Mouse (Mus musculus) ovary, postnatal 14 days (tissue): ENCODE measurements around the gene Tmem159.
A peak's percentile ranks its signal among the peaks of the same experiment; 100 is the strongest.

Experiments
- DNase-seq: peaks from one replicate; pipeline ENCODE4 v3.0.0; 2022; ENCODE audit warnings: low spot score

The Tmem159 gene

GRCm38 (mm10) chr7:120102164-120102972 lies at the start of gene Tmem159:
TSS of gene Tmem159 (plus strand) at chr7:120102353.
- DNase-seq = peak; percentile 82

GRCm38 (mm10) chr7:120054016-120054415 lies 48.1 kb upstream of the Tmem159 start:
- no peak for DNase-seq

- DNase-seq = no peak
Measured at GRCm38 (mm10) chr7:120055479-120055878, 46.7 kb upstream of the Tmem159 start.

GRCm38 (mm10) chr7:120064045-120064444 lies 38.1 kb upstream of the Tmem159 start:
- DNase-seq = no peak

GRCm38 (mm10) chr7:120068114-120068513 lies 34.0 kb upstream of the Tmem159 start:
- DNase-seq = no peak

- DNase-seq = no peak
Measured at GRCm38 (mm10) chr7:120069164-120069563, 33.0 kb upstream of the Tmem159 start.

- DNase-seq = no peak
Measured at GRCm38 (mm10) chr7:120080177-120080576, 22.0 kb upstream of the Tmem159 start.

GRCm38 (mm10) chr7:120093033-120093432 lies 9.1 kb upstream of the Tmem159 start:
- DNase-seq = no peak

GRCm38 (mm10) chr7:120094216-120094615 lies 7.9 kb upstream of the Tmem159 start:
- no peak for DNase-seq

GRCm38 (mm10) chr7:120095180-120095579 lies 7.0 kb upstream of the Tmem159 start, which contains the start of gene Dnah3:
TSS of gene Dnah3 (minus strand) at chr7:120095280.
- no peak for DNase-seq

GRCm38 (mm10) chr7:120097845-120098244 lies 4.3 kb upstream of the Tmem159 start:
- DNase-seq = peak; percentile 21

- peak; percentile 65 for DNase-seq
Measured at GRCm38 (mm10) chr7:120098403-120098802, 3.8 kb upstream of the Tmem159 start.

GRCm38 (mm10) chr7:120103019-120103567 lies 940 bp downstream of the Tmem159 start:
- DNase-seq = no peak

GRCm38 (mm10) chr7:120104975-120105374 lies 2.8 kb downstream of the Tmem159 start:
- no peak for DNase-seq

- no peak for DNase-seq
Measured at GRCm38 (mm10) chr7:120106356-120106755, 4.2 kb downstream of the Tmem159 start.

GRCm38 (mm10) chr7:120109676-120110075 lies 7.5 kb downstream of the Tmem159 start:
- DNase-seq = no peak

- DNase-seq = no peak
Measured at GRCm38 (mm10) chr7:120116976-120117375, 14.8 kb downstream of the Tmem159 start.

- DNase-seq = no peak
Measured at GRCm38 (mm10) chr7:120117529-120117928, 15.4 kb downstream of the Tmem159 start.

- DNase-seq = no peak
Measured at GRCm38 (mm10) chr7:120123776-120124175, 21.6 kb downstream of the Tmem159 start.

GRCm38 (mm10) chr7:120124844-120125243 lies 22.7 kb downstream of the Tmem159 start:
- peak; percentile 60 for DNase-seq

- DNase-seq = no peak
Measured at GRCm38 (mm10) chr7:120126976-120127685, 25.0 kb downstream of the Tmem159 start.

- no peak for DNase-seq
Measured at GRCm38 (mm10) chr7:120127686-120128059, 25.5 kb downstream of the Tmem159 start.

- DNase-seq = no peak
Measured at GRCm38 (mm10) chr7:120128951-120129350, 26.8 kb downstream of the Tmem159 start.
